Mouse (Mus musculus) stomach, embryonic 16.5 days (tissue): ENCODE measurements around the gene Hoxd10. TPM values are rescaled to one million over a fixed set of nuclear protein-coding genes. Genes with fewer than 3 reads are reported as not detected.

Source experiments
- ATAC-seq: fragments of 200-750 bp; cut with Nextera tagmentation; 2 replicates; pipeline ENCODE4 v1.8.0; 2017; ENCODE audit warnings: moderate number of reproducible peaks, moderate TSS enrichment; ENCODE audit not compliant: insufficient read depth, low FRiP score
- H3K27ac ChIP-seq: fragments of 300-500 bp; sonication (generic); 2 replicates; pipeline ENCODE4 v1.5.1; 2014; ENCODE audit warnings: low read length
- H3K27me3 ChIP-seq: fragments of 300-500 bp; sonication (generic); 2 replicates; pipeline ENCODE4 v1.6.1; 2014; ENCODE audit warnings: low read length, control low read depth, mixed read lengths; ENCODE audit not compliant: control insufficient read depth, insufficient read depth
- H3K36me3 ChIP-seq: fragments of 300-500 bp; sonication (generic); 2 replicates; pipeline ENCODE4 v1.6.1; 2014; ENCODE audit warnings: low read length; ENCODE audit not compliant: control insufficient read depth, insufficient read depth
- H3K4me1 ChIP-seq: fragments of 300-500 bp; sonication (generic); 2 replicates; pipeline ENCODE4 v1.6.1; 2014; ENCODE audit warnings: low read length, control low read depth, mixed read lengths; ENCODE audit not compliant: control insufficient read depth, insufficient read depth
- H3K4me2 ChIP-seq: fragments of 300-500 bp; sonication (generic); 2 replicates; pipeline ENCODE4 v1.6.1; 2014; ENCODE audit warnings: low read depth, low read length, mixed read lengths
- H3K4me3 ChIP-seq: fragments of 300-500 bp; sonication (generic); replicated peaks from 2 replicates; pipeline ENCODE4 v1.5.1; 2014; ENCODE audit warnings: mild to moderate bottlenecking, low read length
- H3K9ac ChIP-seq: fragments of 300-500 bp; sonication (generic); 2 replicates; pipeline ENCODE4 v1.6.1; 2014; ENCODE audit warnings: low read length
- H3K9me3 ChIP-seq: fragments of 300-500 bp; sonication (generic); replicated peaks from 2 replicates; pipeline ENCODE4 v1.6.1; 2016; ENCODE audit warnings: low read length, control low read depth; ENCODE audit not compliant: control insufficient read depth
- WGBS: fragments of 180-500 bp; shearing (Covaris S2); extraction: QIAGEN DNeasy Blood & Tissue Kit; methylation state at CpG from one replicate; pipeline ENCODE4 v1.1.7; 2014; 5-methylcytosine and 5-hydroxymethylcytosine counted together
- polyA plus RNA-seq: library from polyadenylated mRNA; unstranded; fragments of >200 nt; fragmentation: Nextera tagmentation; extraction: Ambion mirVana; gene quantifications from 2 replicates; pipeline ENCODE4 v1.2.1, GENCODE M21; 2015

The Hoxd10 gene
- polyA plus RNA-seq, 1 experiment from 2014 or later, result 0.21 TPM

DNA sequence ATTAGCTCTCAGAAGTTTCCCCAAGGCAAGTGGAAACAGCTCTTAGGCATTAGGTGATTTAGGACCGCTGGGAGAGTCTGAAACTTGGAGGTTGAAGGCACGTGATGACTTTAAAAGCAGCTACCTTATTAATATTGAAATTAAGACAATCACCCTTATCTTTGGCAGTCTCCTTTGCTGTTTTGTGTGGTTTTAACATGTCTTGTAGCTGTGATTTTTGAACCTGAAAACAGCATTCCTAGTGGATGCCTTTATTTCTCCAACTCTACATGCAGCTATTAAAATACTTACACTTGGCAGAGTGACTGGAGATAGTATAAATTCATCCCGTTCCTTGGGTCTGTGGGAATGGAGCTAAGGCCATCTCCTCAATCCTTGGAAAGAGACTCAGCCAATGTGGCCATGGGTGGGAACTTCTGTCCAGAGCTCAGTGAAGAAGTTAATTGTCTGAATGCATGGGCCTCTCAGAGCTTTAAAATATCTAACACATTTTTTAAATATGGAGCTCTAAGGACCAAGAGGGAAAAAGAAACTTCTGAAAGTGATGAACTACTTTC is 21.0 kb upstream of the Hoxd10 start:
- Histone ChIP-seq H3K9me3 (no peaks in the 10 kb centered on the region), H3K9ac (no peak overlapping the region), H3K4me1 (peaks cover 14% of the 10 kb centered on the region; the same call in 1 of the 2 replicates), H3K27me3 (peaks cover 95% of the 10 kb centered on the region), H3K36me3 (no peaks in the 10 kb centered on the region), H3K4me3 (no peak overlapping the region), H3K27ac (no peak overlapping the region), H3K4me2 (no peak overlapping the region)
- 5% methylated on average over 3 of the region's 3 CpGs for WGBS
- no peak for ATAC-seq

DNA sequence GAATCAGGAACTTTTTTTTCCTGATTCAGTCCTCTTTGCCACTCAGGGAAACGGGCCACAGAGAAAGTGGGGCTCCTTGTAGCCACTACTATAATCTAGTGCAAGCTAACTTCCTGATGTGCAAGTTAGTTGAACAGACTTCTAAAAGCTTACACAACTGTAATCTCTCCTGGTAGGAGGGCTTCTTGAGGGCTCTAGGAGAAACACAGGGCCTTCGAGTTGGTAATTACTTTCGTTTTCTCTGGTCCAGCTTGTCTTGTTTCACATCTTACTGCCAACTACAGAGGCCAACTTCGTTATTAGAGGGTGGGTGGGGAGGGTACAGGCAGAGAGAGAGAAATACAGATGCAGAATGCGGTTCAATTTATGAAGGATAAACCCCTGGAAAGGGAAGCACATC is 19.9 kb upstream of the Hoxd10 start:
- peaks cover 14% of the 10 kb centered on the region; the same call in 1 of the 2 replicates for H3K4me1 ChIP-seq
- H3K27ac ChIP-seq, result no peak overlapping the region
- no peak overlapping the region for H3K4me2 ChIP-seq
- WGBS, result 14% methylated on average over 5 of the region's 5 CpGs
- no peak overlapping the region for H3K4me3 ChIP-seq
- ATAC-seq, result no peak
- H3K9ac ChIP-seq, result no peak overlapping the region
- H3K36me3 ChIP-seq, result no peaks in the 10 kb centered on the region
- H3K9me3 ChIP-seq, result no peaks in the 10 kb centered on the region
- peaks cover 96% of the 10 kb centered on the region for H3K27me3 ChIP-seq

DNA sequence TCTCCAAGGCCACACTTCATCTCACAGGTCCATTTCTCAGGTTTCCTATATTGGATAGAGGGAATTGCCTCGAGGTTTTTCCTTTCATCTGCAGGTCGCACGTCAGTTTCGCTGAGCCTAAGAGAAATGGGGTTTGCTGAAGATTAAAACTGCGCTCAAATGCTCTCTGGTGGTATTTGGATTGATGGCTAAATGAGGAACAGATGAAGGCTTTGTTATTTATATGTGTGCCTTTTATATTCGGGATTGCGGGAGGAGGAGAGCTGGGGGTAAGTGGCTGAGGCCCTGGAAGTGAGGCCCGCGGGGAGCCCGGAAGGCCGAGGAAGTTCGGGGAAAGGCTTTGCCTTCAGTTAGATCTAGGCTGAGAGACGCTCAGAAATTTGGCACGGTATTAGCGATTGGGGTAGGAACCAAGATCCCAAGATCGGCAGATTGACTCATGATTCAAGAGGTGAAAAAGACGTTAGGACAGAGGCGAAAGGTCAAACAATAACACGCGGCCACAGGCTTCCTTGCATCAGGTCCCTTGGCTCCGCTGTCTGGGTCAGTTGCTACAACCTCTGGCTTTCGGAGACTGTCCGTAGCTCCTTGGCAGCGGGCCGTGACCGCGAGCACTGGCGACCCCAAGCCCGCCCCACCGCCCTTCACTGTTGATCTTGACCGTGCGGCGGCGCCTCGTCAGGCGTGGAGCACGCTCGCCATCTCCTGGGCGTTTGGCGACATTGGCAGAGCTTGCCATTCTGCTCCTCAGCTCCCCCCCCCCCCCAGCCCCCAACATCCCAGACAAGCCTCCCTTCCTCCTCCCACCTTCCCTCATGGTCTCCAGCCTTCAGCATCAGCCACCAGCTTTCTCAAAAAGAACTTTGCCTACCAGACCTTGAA is 19.0 kb upstream of the Hoxd10 start:
- Histone ChIP-seq H3K27me3 (peaks cover 96% of the 10 kb centered on the region), H3K4me1 (peaks cover 13% of the 10 kb centered on the region; the same call in 1 of the 2 replicates)
- peak; percentile 54 for ATAC-seq

DNA sequence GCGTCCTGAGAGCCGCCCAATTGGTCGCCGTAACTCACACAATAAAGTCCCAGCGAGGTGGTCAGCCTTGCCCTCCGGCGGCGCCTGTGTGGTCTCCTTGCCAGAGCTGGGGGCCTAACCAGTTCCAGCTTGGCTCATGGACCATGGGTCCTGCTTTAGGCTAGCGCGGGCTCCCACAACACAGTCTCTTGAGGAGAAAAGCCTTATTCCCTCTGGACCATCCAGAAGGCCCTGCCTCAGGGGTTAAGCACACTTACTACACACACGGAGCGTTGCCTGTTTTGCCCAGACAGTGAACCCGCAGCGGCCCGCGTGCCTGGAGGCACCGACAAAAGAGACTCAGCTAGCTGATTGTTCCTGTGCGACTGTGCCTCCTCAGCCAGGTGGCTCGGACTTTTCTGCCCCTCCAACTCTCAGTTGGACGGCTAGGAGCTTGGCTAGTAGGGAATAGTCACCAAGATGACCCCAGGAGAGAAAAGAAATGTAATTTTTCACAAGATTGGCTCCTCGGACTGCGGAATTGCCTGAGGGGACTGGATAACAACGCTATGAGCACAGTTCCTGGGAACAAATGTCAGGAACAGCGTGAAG is 17.8 kb upstream of the Hoxd10 start:
- Histone ChIP-seq H3K9me3 (no peaks in the 10 kb centered on the region), H3K4me3 (no peak overlapping the region), H3K36me3 (no peaks in the 10 kb centered on the region), H3K4me2 (no peak overlapping the region), H3K4me1 (0 out of 2 replicates have a peak, but pooled peaks cover 4% of the 10 kb centered on the region), H3K27ac (no peak overlapping the region), H3K9ac (no peak overlapping the region), H3K27me3 (peaks cover 95% of the 10 kb centered on the region)
- no peak for ATAC-seq
- 3% methylated on average over 24 of the region's 24 CpGs for WGBS

More for the DNA sequence above, 19.0 kb upstream of the Hoxd10 start:
- no peaks in the 10 kb centered on the region for H3K36me3 ChIP-seq
- H3K9ac ChIP-seq, result no peak overlapping the region
- no peaks in the 10 kb centered on the region for H3K9me3 ChIP-seq
- H3K4me3 ChIP-seq, result peak overlapping the region; percentile 40
- H3K4me2 ChIP-seq, result peak overlapping the region; percentile 49
- no peak overlapping the region for H3K27ac ChIP-seq
- WGBS, result 5% methylated on average over 39 of the region's 40 CpGs

DNA sequence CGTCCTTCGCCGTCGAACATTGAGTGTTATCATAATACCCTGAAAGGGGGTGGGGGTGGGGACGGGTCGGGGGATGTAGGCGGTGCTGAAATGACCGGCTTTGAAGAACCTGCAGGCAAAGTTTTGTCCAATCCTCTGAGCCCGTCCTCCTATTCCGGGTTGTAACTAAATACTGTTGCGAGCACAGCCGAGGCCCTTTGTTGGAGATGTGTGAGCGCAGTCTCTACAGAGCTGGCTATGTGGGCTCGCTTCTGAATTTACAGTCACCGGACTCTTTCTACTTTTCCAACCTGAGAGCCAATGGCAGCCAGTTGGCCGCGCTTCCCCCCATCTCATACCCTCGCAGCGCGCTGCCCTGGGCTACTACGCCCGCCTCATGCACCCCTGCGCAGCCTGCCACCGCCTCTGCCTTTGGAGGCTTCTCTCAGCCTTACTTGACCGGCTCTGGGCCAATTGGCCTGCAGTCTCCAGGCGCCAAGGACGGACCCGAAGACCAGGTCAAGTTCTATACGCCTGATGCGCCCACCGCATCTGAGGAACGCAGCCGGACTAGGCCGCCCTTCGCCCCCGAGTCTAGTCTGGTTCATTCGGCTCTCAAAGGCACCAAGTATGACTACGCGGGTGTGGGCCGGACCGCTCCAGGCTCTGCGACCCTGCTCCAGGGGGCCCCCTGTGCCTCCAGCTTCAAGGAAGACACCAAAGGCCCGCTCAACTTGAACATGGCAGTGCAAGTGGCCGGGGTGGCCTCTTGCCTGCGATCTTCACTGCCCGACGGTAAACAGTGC is 16.7 kb upstream of the Hoxd10 start, which contains the start of gene Hoxd12:
Hoxd12 (plus strand) TSS at position 133 of the 785 bp plus-strand sequence.
- no peak within 1 kb of the TSS for H3K9ac ChIP-seq
- no peak within 1 kb of the TSS for H3K4me3 ChIP-seq
- no peaks in the 10 kb centered on the region for H3K9me3 ChIP-seq
- H3K36me3 ChIP-seq, result no peaks in the 10 kb centered on the region
- H3K4me1 ChIP-seq, result 0 out of 2 replicates have a peak, but pooled peaks cover 4% of the 10 kb centered on the region
- H3K4me2 ChIP-seq, result no peak within 1 kb of the TSS
- peaks cover 95% of the 10 kb centered on the region for H3K27me3 ChIP-seq
- ATAC-seq, result no peak
- 3% methylated on average over 47 of the region's 47 CpGs for WGBS
- H3K27ac ChIP-seq, result no peak within 1 kb of the TSS

DNA sequence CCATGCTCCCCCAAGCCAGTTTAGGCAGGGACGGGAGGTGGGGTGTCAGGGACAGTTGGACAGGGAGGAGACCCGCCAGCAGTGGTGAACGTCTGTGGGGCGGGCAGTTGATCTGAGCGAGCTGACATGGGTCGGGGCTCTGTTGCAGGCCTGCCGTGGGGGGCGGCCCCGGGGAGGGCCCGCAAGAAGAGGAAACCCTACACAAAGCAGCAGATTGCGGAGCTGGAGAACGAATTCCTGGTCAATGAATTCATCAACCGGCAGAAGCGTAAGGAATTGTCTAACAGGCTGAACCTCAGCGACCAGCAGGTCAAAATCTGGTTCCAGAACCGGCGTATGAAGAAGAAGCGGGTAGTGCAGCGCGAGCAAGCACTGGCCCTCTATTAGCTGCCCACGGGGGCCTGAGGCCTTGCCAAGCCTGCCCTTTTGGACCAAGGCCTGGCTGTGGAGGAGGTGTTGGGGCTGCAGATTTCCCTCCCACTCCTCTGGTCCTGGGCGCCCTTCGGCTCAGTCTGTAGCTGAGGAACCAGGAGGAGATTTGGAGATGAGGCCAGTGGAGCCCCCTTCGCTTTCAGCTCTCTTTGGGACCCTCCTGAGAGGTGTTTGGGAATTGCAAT is 15.9 kb upstream of the Hoxd10 start:
- Histone ChIP-seq H3K27ac (no peak overlapping the region), H3K36me3 (no peaks in the 10 kb centered on the region), H3K4me2 (no peak overlapping the region), H3K4me3 (no peak overlapping the region), H3K9ac (no peak overlapping the region), H3K4me1 (0 out of 2 replicates have a peak, but pooled peaks cover 4% of the 10 kb centered on the region), H3K27me3 (peaks cover 98% of the 10 kb centered on the region), H3K9me3 (no peaks in the 10 kb centered on the region)
- ATAC-seq, result no peak
- 6% methylated on average over 24 of the region's 24 CpGs for WGBS

DNA sequence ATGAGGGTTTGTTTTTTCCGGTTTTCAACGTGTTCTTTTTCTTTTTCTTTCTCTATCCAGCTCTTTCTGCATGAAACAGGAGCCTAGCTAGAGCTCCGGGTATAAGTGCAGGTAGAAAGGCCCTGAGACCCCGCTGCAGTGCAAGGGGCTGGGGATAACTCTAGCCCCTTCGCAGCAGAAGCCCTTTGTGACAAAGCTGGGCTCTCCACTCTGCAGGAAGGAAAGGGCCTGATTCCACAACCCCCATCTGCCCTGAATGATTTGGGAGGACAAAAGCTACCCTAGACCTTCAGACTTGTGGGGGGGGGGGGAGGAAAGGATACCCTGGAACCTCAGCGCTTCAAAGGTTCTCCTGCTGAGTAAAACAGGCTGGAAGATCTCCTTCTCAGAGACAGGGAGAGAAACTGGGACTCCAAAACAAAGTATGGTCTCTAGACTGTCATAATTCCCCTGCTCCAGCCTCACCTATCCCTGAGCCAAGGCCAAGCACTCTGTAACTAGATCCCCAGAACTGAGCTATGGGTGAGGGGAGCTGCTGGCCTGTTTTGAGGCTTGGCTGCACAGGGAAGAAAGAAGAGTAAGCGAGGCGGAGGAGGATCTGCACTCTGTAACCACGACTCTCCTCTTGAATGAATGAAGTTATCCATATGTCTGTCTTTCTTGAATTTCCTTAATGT is 15.2 kb upstream of the Hoxd10 start:
- no peak for ATAC-seq
- Histone ChIP-seq H3K27ac (no peak overlapping the region), H3K9ac (no peak overlapping the region), H3K27me3 (peaks cover 98% of the 10 kb centered on the region), H3K4me1 (0 out of 2 replicates have a peak, but pooled peaks cover 4% of the 10 kb centered on the region), H3K9me3 (no peaks in the 10 kb centered on the region), H3K4me2 (no peak overlapping the region), H3K4me3 (no peak overlapping the region), H3K36me3 (no peaks in the 10 kb centered on the region)
- WGBS, result 7% methylated on average over 9 of the region's 9 CpGs

DNA sequence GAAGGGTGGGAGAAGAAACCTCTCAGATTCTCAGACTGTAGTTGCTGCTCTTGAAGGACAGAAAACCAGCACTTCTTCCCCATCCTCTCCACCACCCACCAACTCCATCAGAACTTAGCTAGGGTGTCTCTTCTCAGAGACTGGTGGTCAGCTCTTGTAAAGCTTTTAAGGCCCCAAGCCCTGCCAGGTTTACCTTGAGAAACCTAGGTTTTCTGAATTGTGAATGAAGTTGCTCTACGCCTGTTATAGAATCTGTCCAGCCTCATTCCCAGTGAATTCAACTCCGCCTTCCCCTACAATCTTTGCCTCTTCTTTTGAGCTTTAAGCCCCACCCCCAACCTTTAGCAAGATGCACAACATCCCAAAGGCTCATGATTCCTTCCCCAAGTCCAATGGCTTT is 14.6 kb upstream of the Hoxd10 start:
- peaks cover 9% of the 10 kb centered on the region; the same call in 1 of the 2 replicates for H3K4me1 ChIP-seq
- 15% methylated on average over 2 of the region's 2 CpGs for WGBS
- no peak overlapping the region for H3K9ac ChIP-seq
- H3K4me2 ChIP-seq, result no peak overlapping the region
- H3K27ac ChIP-seq, result no peak overlapping the region
- no peak for ATAC-seq
- peaks cover 98% of the 10 kb centered on the region for H3K27me3 ChIP-seq
- H3K4me3 ChIP-seq, result no peak overlapping the region
- H3K36me3 ChIP-seq, result no peaks in the 10 kb centered on the region
- H3K9me3 ChIP-seq, result no peaks in the 10 kb centered on the region
